Mouse (Mus musculus) forebrain, embryonic 11.5 days (tissue): Measurements from ENCODE around the gene Olfr870. TPM values are rescaled to one million over a fixed set of nuclear protein-coding genes. Genes with fewer than 3 reads are reported as not detected.

ENCODE experiments used
- polyA plus RNA-seq: library from polyadenylated mRNA; unstranded; fragments of >200 nt; fragmentation: Nextera tagmentation; extraction: Ambion mirVana; gene quantifications from 2 replicates; pipeline ENCODE4 v1.2.1, GENCODE M21; 2014

Gene Olfr870
- polyA plus RNA-seq, 1 experiment from 2014 or later: not detected

Other genes starting within 250 kb of the Olfr870 start
- not detected in 2 replicates for gene Olfr866, start 146.0 kb downstream of the Olfr870 start, polyA plus RNA-seq
- not detected in 2 replicates for gene Olfr867, start 116.5 kb downstream of the Olfr870 start, polyA plus RNA-seq
- gene Olfr868, start 75.4 kb downstream of the Olfr870 start, polyA plus RNA-seq: not detected in 2 replicates
- gene Olfr869, start 45.0 kb downstream of the Olfr870 start, polyA plus RNA-seq: not detected in 2 replicates
- not detected in 2 replicates for gene Olfr871, start 38.1 kb upstream of the Olfr870 start, polyA plus RNA-seq
- gene Olfr872, start 63.1 kb upstream of the Olfr870 start, polyA plus RNA-seq: not detected in 2 replicates
- not detected in 2 replicates for gene Olfr39, start 108.3 kb upstream of the Olfr870 start, polyA plus RNA-seq
- gene Olfr873, start 124.5 kb upstream of the Olfr870 start, polyA plus RNA-seq: 0.04 TPM in 1 of 2 replicates, not detected in the other
- gene Olfr18, start 162.0 kb upstream of the Olfr870 start, polyA plus RNA-seq: not detected in 2 replicates
- 31.9 and 35.1 TPM in 2 replicates for gene Zfp560, start 211.1 kb upstream of the Olfr870 start, polyA plus RNA-seq